Mouse (Mus musculus): ENCODE results near the gene Rbbp9. TPM values are rescaled to one million over a fixed set of nuclear protein-coding genes. Genes with fewer than 3 reads are reported as not detected.

The Rbbp9 gene
- polyA plus RNA-seq (2017; shearing (Covaris generic)), result 10 to 100 TPM in 1 of 2 experiments, 1 to 10 TPM in 1; 8.4 to 10.3 TPM

GRCm38 (mm10) chr2:144550529-144550928 lies at the start of gene Rbbp9:
Gene Rbbp9 (minus strand): TSS chr2:144550869.

GRCm38 (mm10) chr2:144599831-144600687 lies 49.4 kb upstream of the Rbbp9 start, which contains the start of gene Dtd1:
Gene Dtd1 (plus strand): TSS chr2:144599897.

GRCm38 (mm10) chr2:144593951-144594651 lies 43.4 kb upstream of the Rbbp9 start, which contains the start of gene Smim26:
Gene Smim26 (plus strand): TSS chr2:144594054.

DNA sequence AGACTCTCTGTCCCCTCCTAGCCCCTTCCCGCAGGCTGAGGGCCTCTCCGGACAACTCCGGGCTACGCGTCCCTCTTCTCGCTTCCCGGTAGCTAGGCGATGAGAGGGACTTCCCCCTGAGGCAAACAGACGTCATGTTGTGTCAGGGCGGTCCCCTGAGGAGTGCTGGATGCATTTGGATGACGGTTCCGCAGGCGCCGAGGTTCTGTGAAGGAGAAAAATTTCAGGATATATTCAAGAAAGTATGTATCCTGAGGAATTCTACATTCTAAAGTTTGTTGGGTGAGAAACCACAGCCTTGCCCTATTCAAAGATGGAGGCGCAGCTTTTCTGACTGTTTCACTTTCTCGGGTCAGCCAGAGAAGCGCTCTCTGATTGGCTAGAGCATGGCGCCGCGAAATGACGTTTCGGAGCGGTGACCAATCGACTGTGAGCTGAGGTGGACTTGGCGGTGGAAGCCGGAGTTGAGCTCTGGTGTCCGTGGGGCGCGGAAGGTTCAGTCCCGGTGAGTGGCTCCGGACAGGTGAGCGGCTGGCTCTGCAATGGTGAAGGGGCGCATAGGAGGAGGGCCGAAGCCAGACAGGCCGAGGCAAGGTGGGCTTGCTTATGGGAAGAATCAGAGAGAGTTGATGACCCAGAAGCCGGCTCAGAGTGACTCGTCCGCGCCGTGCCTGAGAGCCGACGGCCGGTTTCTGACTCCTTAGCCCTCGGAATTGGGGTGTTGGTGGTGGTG lies 5.3 kb upstream of the Rbbp9 start, which contains the start of gene Sec23b:
Sec23b (plus strand) TSS at position 410 of the 733 bp plus-strand sequence.

DNA sequence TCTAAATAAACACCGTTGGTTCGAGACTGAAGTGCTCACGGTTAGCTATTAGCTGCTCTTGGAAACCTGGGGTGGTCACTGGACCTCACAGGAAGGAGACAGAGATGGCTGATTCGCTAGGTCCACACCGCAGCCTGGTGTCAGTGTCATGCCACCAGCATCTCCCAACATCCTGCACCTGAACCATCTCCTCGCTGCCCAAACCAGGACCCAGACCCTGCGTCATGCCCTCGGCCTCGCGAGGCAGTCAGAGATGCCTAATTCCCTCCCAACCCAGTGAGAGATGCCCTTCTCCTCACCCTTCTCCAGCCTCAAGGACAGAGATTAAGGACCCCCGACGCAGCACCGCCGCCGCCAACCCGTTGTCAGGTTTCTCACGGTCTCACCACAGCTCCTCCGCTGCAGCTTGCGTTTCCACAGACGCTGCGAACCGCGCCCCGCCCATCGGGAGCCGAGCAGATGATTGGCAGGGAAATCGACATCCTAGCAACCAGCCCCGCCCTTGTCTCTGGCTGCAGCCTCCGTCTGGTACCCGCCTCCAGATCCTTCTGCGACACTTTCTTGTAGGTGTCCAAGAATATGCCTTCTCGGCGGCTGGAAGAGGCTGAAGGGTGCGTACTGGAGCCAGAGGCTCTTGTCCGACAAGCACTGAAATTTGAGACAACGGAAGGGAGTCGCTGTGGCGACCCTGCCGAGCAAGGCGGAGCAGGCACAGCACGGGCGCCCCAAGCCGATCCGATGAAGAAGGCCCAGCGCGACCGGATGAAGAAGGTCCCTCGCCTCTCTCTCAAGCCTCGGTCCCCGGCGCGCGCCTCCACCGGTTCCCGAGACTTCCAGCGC lies 23.5 kb downstream of the Rbbp9 start, which contains the start of the genes Dzank1 and Polr3f:
Dzank1 (minus strand) TSS at position 434 of the 840 bp plus-strand sequence.
Polr3f (plus strand) TSS at position 738 of the 840 bp plus-strand sequence.

Other genes starting within 250 kb of the Rbbp9 start
- under 1 TPM in 1 of 2 experiments, not detected in 1; 0.18 TPM for gene Ovol2, start 218.7 kb downstream of the Rbbp9 start, polyA plus RNA-seq (2017; shearing (Covaris generic))
- gene Kat14, start 181.9 kb downstream of the Rbbp9 start, polyA plus RNA-seq (2017; shearing (Covaris generic)), result 10 to 100 TPM; 23.4 to 24.7 TPM
- gene Pet117, start 181.9 kb downstream of the Rbbp9 start, polyA plus RNA-seq (2017; shearing (Covaris generic)), result 1 to 10 TPM; 2.4 to 5.4 TPM
- under 1 TPM; 0.36 to 0.43 TPM for gene Dzank1, start 23.5 kb downstream of the Rbbp9 start, polyA plus RNA-seq (2017; shearing (Covaris generic))
- 10 to 100 TPM; 24.7 to 27.9 TPM for gene Polr3f, start 23.2 kb downstream of the Rbbp9 start, polyA plus RNA-seq (2017; shearing (Covaris generic))
- gene Sec23b, start 5.4 kb upstream of the Rbbp9 start, polyA plus RNA-seq (2017; shearing (Covaris generic)), result 10 to 100 TPM; 69.0 to 92.1 TPM
- 10 to 100 TPM; 20.3 to 34.8 TPM for gene Smim26, start 43.2 kb upstream of the Rbbp9 start, polyA plus RNA-seq (2017; shearing (Covaris generic))
- gene Dtd1, start 49.0 kb upstream of the Rbbp9 start, polyA plus RNA-seq (2017; shearing (Covaris generic)), result 10 to 100 TPM; 52.7 to 57.9 TPM

Measured in activated CD4-positive, CD25-positive, alpha-beta regulatory T cell (primary cell).